Mouse (Mus musculus): Measurements from ENCODE around the gene Olfr287. TPM values are rescaled to one million over a fixed set of nuclear protein-coding genes. Genes with fewer than 3 reads are reported as not detected.

The Olfr287 gene
- total and polyA plus RNA-seq, 3 experiments, result not detected

DNA sequence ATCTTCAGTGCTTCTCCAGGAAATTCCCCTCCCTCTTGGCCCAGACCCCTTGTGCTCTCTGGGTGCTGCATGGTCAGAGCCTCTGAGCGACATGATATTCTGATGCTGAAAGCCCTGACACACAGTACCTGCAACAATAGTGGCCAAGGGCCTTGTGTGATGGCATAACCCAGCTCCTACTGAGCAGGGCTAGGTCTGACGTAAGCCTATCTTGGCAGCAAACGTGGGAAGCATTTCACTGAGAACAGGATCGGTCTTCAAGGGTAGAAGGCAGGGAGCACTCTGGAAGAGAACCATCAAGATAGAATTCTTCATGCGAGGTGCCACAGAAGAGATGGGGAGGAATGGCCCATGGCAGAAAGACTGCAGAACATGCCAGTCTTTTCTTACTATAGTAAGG is 55.3 kb downstream of the Olfr287 start, which contains the start of gene Asb8:
Asb8 (minus strand) TSS at position 101 of the 400 bp plus-strand sequence.
- Histone ChIP-seq H3K79me2 (replicated peaks; ENCODE audit: control insufficient read depth, extremely low read depth, insufficient read depth, poor library complexity, severe bottlenecking) (no peaks in the 10 kb centered on the region), H3K27me3 (replicated peaks) (peaks cover 81% of the 10 kb centered on the region), H3K4me2 (ENCODE audit: insufficient read depth, low read depth, poor library complexity, severe bottlenecking) (no peak within 1 kb of the TSS), H3K4me3 (replicated peaks in 1 of 3; ENCODE audit: low read depth in 2 of 3, low read length in 2 of 3, poor library complexity in 1 of 3) (no peak within 1 kb of the TSS), H3K27ac (ENCODE audit: insufficient read depth, low read depth) (no peak within 1 kb of the TSS), H3K36me3 (replicated peaks in 1 of 2; ENCODE audit: control insufficient read depth in 1 of 2, insufficient read depth in 1 of 2, low read length in 1 of 2) (no peaks in the 10 kb centered on the region), H3K4me1 (ENCODE audit: control insufficient read depth in 1 of 2, insufficient read depth in 2 of 2) (peaks cover 4 to 35% of the 10 kb centered on the region in 2 experiments; a peak in 3 of 4 replicates), H3K9me3 (replicated peaks; ENCODE audit: low read length) (no peaks in the 10 kb centered on the region), H3K9ac (ENCODE audit: insufficient read depth, low read depth) (no peak within 1 kb of the TSS)
- dilution Hi-C loops (cut with MboI; ENCODE audit: extremely low pct_ligation_motif_present, extremely low pct_unique_long_range_greater_than_20kb, low sequenced_read_pairs), result no loop called here
- TF ChIP-seq CHD2 (IDR thresholded peaks at IDR 0.05; ENCODE audit: low read length) (no peak), JUN (IDR thresholded peaks at IDR 0.05; ENCODE audit: insufficient read depth, low read depth, low read length) (no peak), ETS1 (conservative IDR thresholded peaks at IDR 0.05; ENCODE audit: low read depth, low read length) (no peak), NRF1 (IDR thresholded peaks at IDR 0.05; ENCODE audit: low read depth, low read length) (no peak), ZKSCAN1 (IDR thresholded peaks at IDR 0.05; ENCODE audit: borderline replicate concordance, low read depth, low read length) (no peak), EP300 (IDR thresholded peaks at IDR 0.05; ENCODE audit: low read length) (no peak), POLR2A (IDR thresholded peaks at IDR 0.05; ENCODE audit: low read depth, low read length) (no peak), RCOR1 (conservative IDR thresholded peaks at IDR 0.05; ENCODE audit: low read depth, low read length) (no peak), HCFC1 (IDR thresholded peaks at IDR 0.05; ENCODE audit: low read depth, low read length) (no peak), RAD21 (IDR thresholded peaks at IDR 0.05; ENCODE audit: low read depth, low read length) (no peak), CTCF (conservative IDR thresholded peaks at IDR 0.05 in 1 of 2, IDR thresholded peaks at IDR 0.05 in 1 of 2; ENCODE audit: low read depth in 2 of 2, low read length in 2 of 2) (no peak), ZC3H11A (IDR thresholded peaks at IDR 0.05; ENCODE audit: low read depth, low read length) (no peak)
- DNase-seq (ENCODE audit: extremely low read depth), result no peak
- in situ Hi-C loops (cut with MboI; ENCODE audit: low pct_ligation_motif_present, low pct_unique_long_range_greater_than_20kb, low sequenced_read_pairs), result loop anchor here (25.0 kb wide), 1 partner anchor 303 kb away; no protein-coding TSS in a partner anchor

DNA sequence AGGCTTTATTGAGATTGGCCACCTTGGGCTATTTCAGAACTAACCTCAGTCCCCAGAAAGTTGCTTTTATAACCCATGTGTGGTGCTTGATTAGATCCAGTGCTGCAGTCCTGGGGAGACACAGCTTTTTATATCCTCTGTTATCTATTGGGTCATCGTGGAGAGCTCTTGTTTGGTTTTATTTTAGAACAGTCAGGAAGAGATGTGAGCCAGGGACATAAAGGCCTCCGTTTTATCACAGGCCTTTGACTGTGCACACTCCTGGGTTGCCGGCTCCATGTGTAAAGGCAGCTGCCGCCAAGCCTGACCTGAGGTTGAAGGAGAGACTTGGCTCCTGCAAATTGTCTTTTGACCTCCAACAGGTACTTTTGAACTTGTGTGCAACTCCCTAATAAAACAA is 58.3 kb downstream of the Olfr287 start:
- Histone ChIP-seq H3K9me3 (replicated peaks; ENCODE audit: low read length) (no peaks in the 10 kb centered on the region), H3K79me2 (replicated peaks; ENCODE audit: control insufficient read depth, extremely low read depth, insufficient read depth, poor library complexity, severe bottlenecking) (no peaks in the 10 kb centered on the region), H3K9ac (ENCODE audit: insufficient read depth, low read depth) (no peak overlapping the region), H3K27me3 (replicated peaks) (peaks cover 56% of the 10 kb centered on the region), H3K4me2 (ENCODE audit: insufficient read depth, low read depth, poor library complexity, severe bottlenecking) (no peak overlapping the region), H3K4me1 (ENCODE audit: control insufficient read depth in 1 of 2, insufficient read depth in 2 of 2) (peaks cover 0 to 11% of the 10 kb centered on the region in 2 experiments; a peak in 2 of 4 replicates), H3K4me3 (replicated peaks in 1 of 3; ENCODE audit: low read depth in 2 of 3, low read length in 2 of 3, poor library complexity in 1 of 3) (no peak overlapping the region), H3K27ac (ENCODE audit: insufficient read depth, low read depth) (no peak overlapping the region), H3K36me3 (replicated peaks in 1 of 2; ENCODE audit: control insufficient read depth in 1 of 2, insufficient read depth in 1 of 2, low read length in 1 of 2) (no peaks in the 10 kb centered on the region)
- DNase-seq (ENCODE audit: extremely low read depth), result no peak
- dilution Hi-C loops (cut with MboI; ENCODE audit: extremely low pct_ligation_motif_present, extremely low pct_unique_long_range_greater_than_20kb, low sequenced_read_pairs), result no loop called here
- no peak for TF ChIP-seq ZMIZ1 (IDR thresholded peaks at IDR 0.05; ENCODE audit: low read depth, low read length)
- no peak for TF ChIP-seq USF2 (conservative IDR thresholded peaks at IDR 0.05; ENCODE audit: low read depth, low read length)
- TF ChIP-seq ETS1 (conservative IDR thresholded peaks at IDR 0.05; ENCODE audit: low read depth, low read length), result no peak
- no peak for TF ChIP-seq IRF4 (IDR thresholded peaks at IDR 0.05; ENCODE audit: low read depth, low read length)
- no peak for TF ChIP-seq NRF1 (IDR thresholded peaks at IDR 0.05; ENCODE audit: low read depth, low read length)
- in situ Hi-C loops (cut with MboI; ENCODE audit: low pct_ligation_motif_present, low pct_unique_long_range_greater_than_20kb, low sequenced_read_pairs), result loop anchor here (25.0 kb wide), 1 partner anchor 300 kb away; no protein-coding TSS in a partner anchor
